Mouse (Mus musculus): ENCODE results near the gene Gm20388.

- TF ChIP-seq EP300 (IDR thresholded peaks at IDR 0.05; ENCODE audit: low read depth) (no peak), CTCF (IDR thresholded peaks at IDR 0.05; ENCODE audit: low read depth) (no peak)
These were observed 604.6 kb downstream of the Gm20388 start for GRCm38 (mm10) chr8:120515214-120515613.
